ENCODE assay signal across 9 mouse cellular contexts in genomic region chr6:118197440-118197975, GRCm38 (mm10). TPM values are rescaled to one million over a fixed set of nuclear protein-coding genes. Genes with fewer than 3 reads are reported as not detected.
DNase-seq lines count a peak whose midpoint lies in the region; ATAC-seq lines count a peak whose summit lies in the region.
"Had no signal": no experiment of that assay in that cellular context is flagged by ENCODE, and none has a peak within 500 bp of the region (broad histone marks: within the 10 kb centered on the region; RNA-seq: fewer than 3 reads in every experiment).

TSS of gene Ret (minus strand) at chr6:118197718.

- no peaks in the 10 kb centered on the region for H3K36me3 ChIP-seq in heart, embryonic 13.5 days

- H3K27me3 ChIP-seq in heart, embryonic 13.5 days (replicated peaks), result peaks cover 100% of the 10 kb centered on the region

- no peak for ATAC-seq in heart, embryonic 13.5 days (ENCODE audit: extremely low read depth, insufficient number of reproducible peaks, low FRiP score, low TSS enrichment)

- H3K9me3 ChIP-seq in heart, embryonic 13.5 days, result no peaks in the 10 kb centered on the region

- H3K4me1 ChIP-seq in heart, embryonic 13.5 days, result peaks cover 20% of the 10 kb centered on the region

- DNase-seq in heart, adult 18-20 months, result peak; percentile 25 to 33
- no peak for DNase-seq in heart, adult 11 months
- peak; percentile 75 for DNase-seq in R1 (ENCODE audit: low read depth, low spot score)
- peak; percentile 15 for DNase-seq in mesoderm, embryonic 11.5 days (ENCODE audit: low read depth, low spot score)
- DNase-seq in left cerebral cortex, adult 9 months (ENCODE audit: low spot score in 2 of 2), result no peak
- no peak for DNase-seq in spleen, postnatal 4 days (ENCODE audit: low spot score in 2 of 2)
- no peak for DNase-seq in gastrocnemius, postnatal 4 days (ENCODE audit: low spot score in 2 of 2)

- peak within 1 kb of the TSS; percentile 99 for H3K4me2 ChIP-seq in heart, embryonic 13.5 days

- peak within 1 kb of the TSS; percentile 70 for H3K9ac ChIP-seq in heart, embryonic 13.5 days

- H3K27ac ChIP-seq in heart, embryonic 13.5 days (replicated peaks), result no peak within 1 kb of the TSS

- 0% methylated on average over 26 of the region's 26 CpGs for WGBS in heart, embryonic 13.5 days

- H3K4me3 ChIP-seq in heart, embryonic 13.5 days, result peak within 1 kb of the TSS; percentile 67

RNA-seq across cellular contexts. Expression of gene Ret, which starts in this region (rescaled TPM):
- 1 to 10 TPM; 3.3 to 5.3 TPM for total RNA-seq in heart, adult 18-20 months (2021)
- polyA plus RNA-seq in heart, embryonic 13.5 days (2015; fragmentation: Nextera tagmentation; extraction: Ambion mirVana), result 0.43 and 0.47 TPM in 2 replicates
- 10 to 100 TPM in 1 of 2 experiments, 1 to 10 TPM in 1; 9.2 to 13.4 TPM for total RNA-seq in gastrocnemius, postnatal 4 days (2021)
- total RNA-seq: MEL had no signal

Comparison
In these comparisons a context has a peak if more than half of its experiments do, and no peak if none do; other contexts are left out.
1. DNase-seq: peak in heart, adult 18-20 months (2 of 2), R1 (single experiment) and mesoderm, embryonic 11.5 days (single experiment); none in heart, adult 11 months (single experiment), left cerebral cortex, adult 9 months (0 of 2), spleen, postnatal 4 days (0 of 2) and gastrocnemius, postnatal 4 days (0 of 2).